Mouse (Mus musculus) liver, postnatal 0 days (tissue): ENCODE data around the gene Vmp1.

Experiments
- CTCF ChIP-seq: sonication (generic); IDR thresholded peaks from 2 replicates; pipeline ENCODE4 v1.5.1; 2016; ENCODE audit warnings: antibody characterized with exemption, low read depth
- EP300 ChIP-seq: IDR thresholded peaks from 2 replicates; pipeline ENCODE4 v1.6.1; 2016; ENCODE audit warnings: antibody characterized with exemption, low read depth, mild to moderate bottlenecking

DNA sequence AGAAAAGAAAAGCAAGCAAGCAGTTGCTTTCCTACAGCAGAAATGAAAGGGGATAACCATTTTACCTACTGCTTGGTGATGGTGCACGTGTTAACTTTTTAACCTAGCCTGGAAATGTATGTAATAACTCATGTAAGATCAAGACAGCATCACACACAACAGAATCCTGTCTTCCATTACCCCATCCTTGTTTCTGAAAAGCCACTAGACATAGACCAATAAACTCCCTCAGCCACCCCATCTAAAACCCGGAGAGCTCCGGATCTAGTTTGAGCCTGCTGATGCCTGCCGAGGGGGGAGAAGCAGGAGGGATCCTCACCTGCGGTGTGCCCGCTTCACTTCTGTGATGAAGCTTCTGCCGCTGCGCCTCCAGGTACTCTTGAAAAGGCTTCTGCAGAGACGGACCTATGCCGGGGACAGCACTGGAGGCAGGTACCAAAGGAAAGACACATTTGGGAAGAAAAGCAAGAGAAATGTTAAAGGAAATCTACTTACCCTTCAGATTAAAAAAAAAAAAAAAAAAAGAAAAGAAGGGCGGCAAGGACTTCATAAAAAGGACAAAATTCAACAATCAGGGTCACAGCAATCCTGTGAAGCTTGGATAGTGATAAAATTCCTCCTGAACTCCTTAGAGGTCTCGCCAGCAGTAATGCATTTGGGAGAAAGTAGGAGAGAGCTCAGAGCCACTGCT is 97.3 kb downstream of the Vmp1 start:
- TF ChIP-seq CTCF, result no peak
- no peak for TF ChIP-seq EP300
